Mouse (Mus musculus): ENCODE measurements around the gene Tmem255b. TPM values are rescaled to one million over a fixed set of nuclear protein-coding genes. Genes with fewer than 3 reads are reported as not detected.

Tmem255b gene
- polyA plus RNA-seq, 1 experiment from 2014 or later: 2.6 TPM

DNA sequence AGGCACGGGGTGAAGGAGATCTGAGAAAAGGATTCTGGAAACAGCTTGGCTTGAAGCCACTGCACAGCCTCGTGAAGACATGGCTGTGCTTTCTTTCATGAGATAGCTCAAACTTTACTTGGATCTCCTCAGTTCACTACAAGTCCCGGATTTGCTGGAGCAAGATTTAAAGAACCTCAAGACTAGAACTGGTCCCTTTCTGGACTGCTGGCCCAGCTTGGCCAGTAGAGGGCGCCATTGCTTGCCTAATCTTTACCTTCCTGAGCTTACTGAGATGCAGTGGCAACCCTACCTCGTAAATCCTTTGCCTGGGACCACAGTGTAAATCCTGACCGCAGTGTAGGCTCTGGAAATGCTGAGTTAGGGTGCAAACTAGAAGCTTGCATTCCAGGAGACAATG, 23.4 kb upstream of the Tmem255b start:
- no peaks in the 10 kb centered on the region for H3K4me1 ChIP-seq (ENCODE audit: control insufficient read depth, insufficient read depth, low read length)
- H3K9me3 ChIP-seq (ENCODE audit: control insufficient read depth, low read depth, low read length): no peaks in the 10 kb centered on the region
- no peak overlapping the region for H3K27ac ChIP-seq (ENCODE audit: low read length)
- 27% methylated on average over 6 of the region's 6 CpGs for WGBS
- no peak overlapping the region for H3K9ac ChIP-seq (replicated peaks; ENCODE audit: low read depth, low read length)
- no peak for ATAC-seq (ENCODE audit: insufficient number of reproducible peaks, insufficient read depth, low FRiP score, low read depth)
- H3K4me3 ChIP-seq (ENCODE audit: low read depth, low read length): no peak overlapping the region
- H3K4me2 ChIP-seq (replicated peaks; ENCODE audit: low read depth, low read length): no peak overlapping the region
- H3K36me3 ChIP-seq (ENCODE audit: control insufficient read depth, insufficient read depth, low read length): no peaks in the 10 kb centered on the region
- H3K27me3 ChIP-seq (ENCODE audit: control insufficient read depth, insufficient read depth, low read length): 0 out of 2 replicates have a peak, but pooled peaks cover 3% of the 10 kb centered on the region

DNA sequence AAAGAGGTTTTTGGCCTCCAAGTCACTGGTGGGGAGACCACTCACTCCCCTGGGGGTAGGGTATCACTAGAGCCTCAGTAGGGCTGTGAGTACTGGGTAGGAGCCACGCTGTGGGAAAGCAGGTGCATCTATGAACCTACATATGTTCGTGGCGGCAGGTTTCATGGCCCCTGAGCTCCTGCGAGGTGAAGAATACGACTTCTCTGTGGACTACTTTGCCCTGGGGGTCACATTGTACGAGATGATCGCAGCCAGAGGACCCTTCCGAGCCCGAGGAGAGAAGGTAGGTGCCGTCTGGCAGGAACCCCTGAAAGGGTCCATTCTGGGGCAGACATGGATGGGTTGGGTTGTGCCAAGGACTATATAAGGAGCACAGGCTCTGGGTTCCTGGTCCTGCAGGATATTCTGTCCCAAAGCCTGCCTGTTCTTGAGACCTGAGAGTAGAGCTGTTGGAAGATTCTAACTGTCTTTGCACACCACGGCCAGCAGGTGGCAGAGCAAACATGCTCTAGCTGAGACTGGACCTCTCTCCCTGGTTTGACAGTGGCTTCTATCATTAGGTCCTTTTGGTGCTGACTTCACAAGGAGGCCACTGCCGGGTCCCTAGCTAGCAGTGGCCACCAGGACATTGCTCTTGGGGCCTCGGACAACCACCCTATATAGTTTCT, 22.0 kb upstream of the Tmem255b start:
- no peaks in the 10 kb centered on the region for H3K9me3 ChIP-seq (ENCODE audit: control insufficient read depth, low read depth, low read length)
- no peak overlapping the region for H3K9ac ChIP-seq (replicated peaks; ENCODE audit: low read depth, low read length)
- no peak overlapping the region for H3K4me2 ChIP-seq (replicated peaks; ENCODE audit: low read depth, low read length)
- no peak overlapping the region for H3K4me3 ChIP-seq (ENCODE audit: low read depth, low read length)
- H3K36me3 ChIP-seq (ENCODE audit: control insufficient read depth, insufficient read depth, low read length): no peaks in the 10 kb centered on the region
- ATAC-seq (ENCODE audit: insufficient number of reproducible peaks, insufficient read depth, low FRiP score, low read depth): no peak
- WGBS: 64% methylated on average over 13 of the region's 13 CpGs
- 0 out of 2 replicates have a peak, but pooled peaks cover 3% of the 10 kb centered on the region for H3K27me3 ChIP-seq (ENCODE audit: control insufficient read depth, insufficient read depth, low read length)
- no peak overlapping the region for H3K27ac ChIP-seq (ENCODE audit: low read length)
- H3K4me1 ChIP-seq (ENCODE audit: control insufficient read depth, insufficient read depth, low read length): no peaks in the 10 kb centered on the region

- Histone ChIP-seq H3K27ac (ENCODE audit: low read length) (no peak overlapping the region), H3K36me3 (ENCODE audit: control insufficient read depth, insufficient read depth, low read length) (no peaks in the 10 kb centered on the region), H3K9me3 (ENCODE audit: control insufficient read depth, low read depth, low read length) (no peaks in the 10 kb centered on the region), H3K4me3 (ENCODE audit: low read depth, low read length) (no peak overlapping the region), H3K4me2 (replicated peaks; ENCODE audit: low read depth, low read length) (no peak overlapping the region), H3K27me3 (ENCODE audit: control insufficient read depth, insufficient read depth, low read length) (0 out of 2 replicates have a peak, but pooled peaks cover 3% of the 10 kb centered on the region), H3K4me1 (ENCODE audit: control insufficient read depth, insufficient read depth, low read length) (no peaks in the 10 kb centered on the region), H3K9ac (replicated peaks; ENCODE audit: low read depth, low read length) (no peak overlapping the region)
- 42% methylated on average over 12 of the region's 12 CpGs for WGBS
- ATAC-seq (ENCODE audit: insufficient number of reproducible peaks, insufficient read depth, low FRiP score, low read depth): no peak
These were observed 21.1 kb upstream of the Tmem255b start for GRCm38 (mm10) chr8:13413823-13414390.

- Histone ChIP-seq H3K4me1 (ENCODE audit: control insufficient read depth, insufficient read depth, low read length) (no peaks in the 10 kb centered on the region), H3K4me2 (replicated peaks; ENCODE audit: low read depth, low read length) (no peak overlapping the region), H3K4me3 (ENCODE audit: low read depth, low read length) (no peak overlapping the region), H3K9ac (replicated peaks; ENCODE audit: low read depth, low read length) (no peak overlapping the region), H3K27me3 (ENCODE audit: control insufficient read depth, insufficient read depth, low read length) (0 out of 2 replicates have a peak, but pooled peaks cover 3% of the 10 kb centered on the region), H3K36me3 (ENCODE audit: control insufficient read depth, insufficient read depth, low read length) (no peaks in the 10 kb centered on the region), H3K27ac (ENCODE audit: low read length) (no peak overlapping the region), H3K9me3 (ENCODE audit: control insufficient read depth, low read depth, low read length) (no peaks in the 10 kb centered on the region)
- no peak for ATAC-seq (ENCODE audit: insufficient number of reproducible peaks, insufficient read depth, low FRiP score, low read depth)
- 74% methylated on average over 10 of the region's 10 CpGs for WGBS
These were observed 19.1 kb upstream of the Tmem255b start for GRCm38 (mm10) chr8:13415879-13416278.

GRCm38 (mm10) chr8:13419111-13419639, 15.8 kb upstream of the Tmem255b start:
- Histone ChIP-seq H3K9me3 (ENCODE audit: control insufficient read depth, low read depth, low read length) (no peaks in the 10 kb centered on the region), H3K9ac (replicated peaks; ENCODE audit: low read depth, low read length) (no peak overlapping the region), H3K4me3 (ENCODE audit: low read depth, low read length) (no peak overlapping the region), H3K36me3 (ENCODE audit: control insufficient read depth, insufficient read depth, low read length) (no peaks in the 10 kb centered on the region), H3K27ac (ENCODE audit: low read length) (no peak overlapping the region), H3K4me1 (ENCODE audit: control insufficient read depth, insufficient read depth, low read length) (no peaks in the 10 kb centered on the region), H3K27me3 (ENCODE audit: control insufficient read depth, insufficient read depth, low read length) (0 out of 2 replicates have a peak, but pooled peaks cover 3% of the 10 kb centered on the region), H3K4me2 (replicated peaks; ENCODE audit: low read depth, low read length) (no peak overlapping the region)
- ATAC-seq (ENCODE audit: insufficient number of reproducible peaks, insufficient read depth, low FRiP score, low read depth): no peak
- WGBS: 72% methylated on average over 2 of the region's 2 CpGs

DNA sequence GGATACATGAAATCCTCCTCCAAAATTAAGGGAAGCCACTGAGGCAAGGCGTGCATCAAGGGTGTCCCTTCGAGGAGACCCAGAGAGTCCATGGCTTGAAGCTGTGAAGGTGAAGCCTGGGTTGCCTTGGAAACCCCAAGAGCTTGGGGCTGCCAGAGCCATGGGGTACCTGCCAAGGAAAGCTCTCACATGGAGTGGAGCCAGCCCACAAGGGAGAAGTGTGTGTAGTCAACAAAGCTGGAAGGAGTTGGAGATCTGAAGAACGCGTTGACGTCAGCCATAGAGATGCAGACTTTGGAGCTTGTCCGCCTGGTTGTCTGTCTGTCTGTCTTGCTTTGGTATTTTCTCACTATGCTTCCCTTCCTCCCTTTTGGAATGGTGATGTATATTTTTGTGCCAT, 14.0 kb upstream of the Tmem255b start:
- no peaks in the 10 kb centered on the region for H3K36me3 ChIP-seq (ENCODE audit: control insufficient read depth, insufficient read depth, low read length)
- ATAC-seq (ENCODE audit: insufficient number of reproducible peaks, insufficient read depth, low FRiP score, low read depth): no peak
- WGBS: 95% methylated on average over 6 of the region's 6 CpGs
- no peaks in the 10 kb centered on the region for H3K27me3 ChIP-seq (ENCODE audit: control insufficient read depth, insufficient read depth, low read length)
- no peak overlapping the region for H3K4me3 ChIP-seq (ENCODE audit: low read depth, low read length)
- H3K4me2 ChIP-seq (replicated peaks; ENCODE audit: low read depth, low read length): no peak overlapping the region
- H3K4me1 ChIP-seq (ENCODE audit: control insufficient read depth, insufficient read depth, low read length): no peaks in the 10 kb centered on the region
- no peaks in the 10 kb centered on the region for H3K9me3 ChIP-seq (ENCODE audit: control insufficient read depth, low read depth, low read length)
- no peak overlapping the region for H3K9ac ChIP-seq (replicated peaks; ENCODE audit: low read depth, low read length)
- H3K27ac ChIP-seq (ENCODE audit: low read length): no peak overlapping the region

GRCm38 (mm10) chr8:13427351-13427750, 7.6 kb upstream of the Tmem255b start:
- H3K27me3 ChIP-seq (ENCODE audit: control insufficient read depth, insufficient read depth, low read length): no peaks in the 10 kb centered on the region
- no peak overlapping the region for H3K9ac ChIP-seq (replicated peaks; ENCODE audit: low read depth, low read length)
- H3K36me3 ChIP-seq (ENCODE audit: control insufficient read depth, insufficient read depth, low read length): no peaks in the 10 kb centered on the region
- no peaks in the 10 kb centered on the region for H3K9me3 ChIP-seq (ENCODE audit: control insufficient read depth, low read depth, low read length)
- ATAC-seq (ENCODE audit: insufficient number of reproducible peaks, insufficient read depth, low FRiP score, low read depth): no peak
- no peak overlapping the region for H3K4me2 ChIP-seq (replicated peaks; ENCODE audit: low read depth, low read length)
- H3K27ac ChIP-seq (ENCODE audit: low read length): no peak overlapping the region
- WGBS: 65% methylated on average over 6 of the region's 6 CpGs
- H3K4me1 ChIP-seq (ENCODE audit: control insufficient read depth, insufficient read depth, low read length): no peaks in the 10 kb centered on the region
- H3K4me3 ChIP-seq (ENCODE audit: low read depth, low read length): no peak overlapping the region

GRCm38 (mm10) chr8:13428156-13428555, 6.8 kb upstream of the Tmem255b start:
- Histone ChIP-seq H3K9ac (replicated peaks; ENCODE audit: low read depth, low read length) (no peak overlapping the region), H3K4me3 (ENCODE audit: low read depth, low read length) (no peak overlapping the region), H3K9me3 (ENCODE audit: control insufficient read depth, low read depth, low read length) (no peaks in the 10 kb centered on the region), H3K4me1 (ENCODE audit: control insufficient read depth, insufficient read depth, low read length) (no peaks in the 10 kb centered on the region), H3K27ac (ENCODE audit: low read length) (no peak overlapping the region), H3K27me3 (ENCODE audit: control insufficient read depth, insufficient read depth, low read length) (no peaks in the 10 kb centered on the region), H3K36me3 (ENCODE audit: control insufficient read depth, insufficient read depth, low read length) (no peaks in the 10 kb centered on the region), H3K4me2 (replicated peaks; ENCODE audit: low read depth, low read length) (no peak overlapping the region)
- WGBS: 80% methylated on average over 9 of the region's 9 CpGs
- no peak for ATAC-seq (ENCODE audit: insufficient number of reproducible peaks, insufficient read depth, low FRiP score, low read depth)
